Mouse (Mus musculus) 3T3-L1 (cell line): ENCODE data around the gene Gm853.

Source experiments
- DNase-seq: peaks from one replicate; pipeline ENCODE4 v3.0.0-alpha.2; 2015; ENCODE audit warnings: low read depth, low spot score

Gene Gm853

GRCm38 (mm10) chr4:130213857-130214256, 8.3 kb downstream of the Gm853 start:
- no peak for DNase-seq

- no peak for DNase-seq
Measured at GRCm38 (mm10) chr4:130213197-130213596, 9.0 kb downstream of the Gm853 start.

- no peak for DNase-seq
Measured at GRCm38 (mm10) chr4:130212421-130212820, 9.8 kb downstream of the Gm853 start.

- DNase-seq, result no peak
Measured at GRCm38 (mm10) chr4:130211870-130212269, 10.3 kb downstream of the Gm853 start.

GRCm38 (mm10) chr4:130198694-130199670, 23.2 kb downstream of the Gm853 start:
- DNase-seq, result peak; percentile 83

- DNase-seq, result no peak
Measured at GRCm38 (mm10) chr4:130196542-130196941, 25.7 kb downstream of the Gm853 start.

DNA sequence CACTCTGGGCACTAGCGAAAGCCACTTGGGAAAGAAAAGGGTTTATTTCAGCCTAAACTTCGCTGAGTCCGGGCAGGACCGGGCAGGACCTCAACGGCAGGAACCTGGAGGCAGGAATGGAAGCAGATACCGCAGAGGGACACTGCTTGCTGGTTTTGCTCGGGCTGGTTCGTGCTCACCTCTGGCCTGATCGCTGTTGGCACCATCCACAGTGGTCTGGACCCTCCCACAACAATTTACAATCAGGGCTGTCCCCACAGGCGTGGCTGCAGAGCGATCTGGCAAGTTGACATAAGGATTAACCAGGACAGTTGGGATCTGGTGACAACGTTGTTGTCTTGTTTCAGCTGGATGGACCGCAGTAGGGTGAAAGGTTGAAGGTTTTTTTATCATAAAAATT, 26.3 kb downstream of the Gm853 start:
- DNase-seq, result no peak

- no peak for DNase-seq
Measured at GRCm38 (mm10) chr4:130192266-130192665, 29.9 kb downstream of the Gm853 start.

DNA sequence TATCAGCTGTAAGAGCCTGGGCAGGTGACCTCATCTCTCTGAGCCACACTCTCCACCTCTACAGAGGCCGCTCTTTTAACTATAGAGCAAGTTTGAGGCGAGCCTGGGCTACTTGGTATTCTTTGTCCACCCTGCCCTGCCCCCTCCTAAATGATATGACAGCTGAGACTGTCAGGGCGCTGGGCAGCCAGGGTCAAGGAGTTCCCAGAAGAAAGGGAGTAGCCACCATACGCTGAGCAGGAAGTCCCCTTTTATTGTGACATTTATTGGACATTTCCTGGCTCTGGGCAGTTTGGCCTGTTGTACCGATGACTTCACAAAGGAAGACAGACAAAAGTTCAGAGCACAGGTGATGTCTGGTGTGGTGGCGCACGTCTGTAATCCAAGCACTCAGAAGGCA, 32.6 kb downstream of the Gm853 start:
- DNase-seq, result no peak

DNA sequence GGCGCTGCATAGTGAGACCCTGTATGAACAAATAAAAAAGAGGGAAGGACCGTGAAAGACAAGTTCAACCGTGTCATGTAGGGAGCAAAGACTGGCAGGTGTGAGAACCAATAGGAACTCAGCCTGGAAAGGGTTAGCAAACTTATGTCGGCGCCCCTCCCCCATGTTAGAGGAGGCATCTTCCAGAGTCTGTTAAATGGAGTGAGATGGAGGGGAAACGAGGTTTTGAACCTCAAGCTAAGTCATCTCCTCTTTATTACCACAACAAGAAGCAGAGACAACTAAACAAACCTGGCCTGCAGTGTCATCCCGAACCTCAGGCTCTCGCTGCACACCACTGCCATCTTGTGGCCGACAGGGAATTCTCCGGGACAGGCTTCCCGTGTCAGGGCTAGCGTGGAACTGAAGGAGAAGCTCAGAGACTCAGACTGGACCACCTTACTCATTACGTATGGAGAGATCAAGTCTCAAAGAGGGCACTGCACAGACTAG, 33.3 kb downstream of the Gm853 start:
- DNase-seq, result peak; percentile 89

DNA sequence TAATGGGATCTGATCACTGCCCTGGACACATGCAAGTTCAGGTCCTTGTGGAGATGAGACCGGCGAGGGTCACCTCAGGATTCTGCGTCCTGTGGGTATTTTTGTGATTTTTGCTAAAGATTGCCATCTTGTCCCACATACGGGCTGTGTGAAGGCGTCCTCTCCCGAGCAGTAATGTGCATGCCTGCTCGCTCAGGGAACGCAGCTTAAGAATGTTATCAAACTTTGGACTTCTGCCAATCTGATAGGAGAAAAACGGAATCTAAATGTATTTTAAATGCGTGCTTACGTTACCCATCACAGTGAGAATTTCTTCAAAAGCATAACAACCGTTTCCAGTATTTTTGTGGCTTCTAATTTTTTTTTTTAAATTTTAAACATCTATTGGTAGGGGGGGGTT, 35.3 kb downstream of the Gm853 start:
- DNase-seq, result no peak

- no peak for DNase-seq
Measured at GRCm38 (mm10) chr4:130186450-130186849, 35.8 kb downstream of the Gm853 start.

DNA sequence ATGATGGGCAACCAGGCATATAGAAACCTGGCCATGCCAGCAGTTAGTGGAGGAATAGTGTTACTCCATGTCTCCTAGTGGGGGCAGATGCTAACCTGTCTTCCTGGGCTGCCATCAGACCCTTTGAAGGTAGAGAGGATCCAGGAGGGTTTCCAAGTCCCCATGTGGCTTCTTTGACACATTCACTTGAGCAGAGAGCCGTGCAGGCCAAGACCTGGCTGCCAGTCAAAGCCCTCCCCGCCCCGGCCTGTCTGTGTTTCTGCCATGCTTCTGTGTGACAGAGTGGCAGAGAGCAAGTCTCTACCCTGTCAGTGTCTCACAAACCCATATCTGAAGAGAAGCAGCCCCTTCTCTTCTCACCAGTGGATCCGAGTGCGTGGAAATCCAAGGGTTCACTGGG, 38.3 kb downstream of the Gm853 start:
- DNase-seq, result no peak

DNA sequence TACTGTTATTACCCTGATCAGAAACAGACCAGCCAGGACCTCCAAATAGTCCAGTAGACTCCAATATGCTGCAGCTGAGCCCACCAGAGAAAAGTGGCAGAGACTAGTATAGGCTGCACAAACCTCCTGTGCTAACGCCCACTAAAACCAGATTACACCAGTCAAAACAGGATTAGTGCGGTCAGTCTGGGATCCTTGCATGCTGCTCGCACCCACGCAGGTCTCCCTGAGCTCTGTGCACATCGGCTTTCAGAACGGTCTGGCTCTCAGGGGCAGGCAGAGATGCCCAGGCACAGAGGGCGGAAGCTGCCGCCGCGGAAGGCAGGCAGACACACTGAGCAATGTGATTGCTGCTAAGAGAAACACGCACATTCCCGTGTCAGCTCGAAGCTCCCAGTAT, 39.2 kb downstream of the Gm853 start:
- DNase-seq, result no peak

- no peak for DNase-seq
Measured at GRCm38 (mm10) chr4:130181886-130182285, 40.3 kb downstream of the Gm853 start.

GRCm38 (mm10) chr4:130180909-130181602, 41.1 kb downstream of the Gm853 start:
- no peak for DNase-seq

DNA sequence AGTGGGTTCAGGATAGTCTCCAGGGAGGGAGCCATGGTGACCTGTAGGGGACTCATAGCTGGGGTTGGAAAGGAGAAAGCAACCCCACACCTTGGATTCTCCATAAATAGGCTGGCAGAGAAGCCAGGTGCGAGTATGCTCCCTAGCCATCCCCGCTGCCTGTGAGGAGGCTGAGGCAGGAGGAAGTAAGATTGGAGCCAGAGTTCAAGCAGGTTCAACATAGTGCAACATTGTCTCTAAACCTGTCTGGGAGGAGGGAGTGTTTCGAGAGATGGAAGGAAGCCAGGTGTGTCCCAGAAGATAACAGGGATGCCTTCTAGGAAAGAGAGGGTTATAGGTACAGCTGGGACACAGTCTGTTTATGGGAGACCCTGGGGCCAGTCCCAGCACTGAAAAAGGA, 42.3 kb downstream of the Gm853 start:
- DNase-seq, result no peak

- peak; percentile 57 for DNase-seq
Measured at GRCm38 (mm10) chr4:130177536-130177935, 44.7 kb downstream of the Gm853 start.

GRCm38 (mm10) chr4:130177087-130177486, 45.1 kb downstream of the Gm853 start:
- DNase-seq, result peak; percentile 81

- DNase-seq, result peak; percentile 61
Measured at GRCm38 (mm10) chr4:130176156-130176720, 46.0 kb downstream of the Gm853 start.

GRCm38 (mm10) chr4:130175072-130175711, 47.0 kb downstream of the Gm853 start, which contains the start of gene Tinagl1:
TSS of gene Tinagl1 (minus strand) at chr4:130175122.
- peak; percentile 69 for DNase-seq
